Mouse (Mus musculus) MEL (cell line): ENCODE measurements around the gene Tssk4. TPM values are rescaled to one million over a fixed set of nuclear protein-coding genes. Genes with fewer than 3 reads are reported as not detected.
A peak's percentile ranks its signal among the peaks of the same experiment; 100 is the strongest.

Experiments
- DNase-seq: peaks from one replicate; pipeline ENCODE4 v3.0.0; 2011; ENCODE audit warnings: low read depth, low spot score
- H3K27ac ChIP-seq: 2 replicates; pipeline ENCODE4 v1.5.1; 2012; ENCODE audit warnings: low read depth, mild to moderate bottlenecking, control low read depth, low read length, moderate library complexity; ENCODE audit not compliant: control insufficient read depth
- H3K27me3 ChIP-seq, 2 experiments: fragments of 150-350 bp in 1 of 2; sonication (generic) in 1 of 2; 2 replicates each; pipeline ENCODE4 v1.6.1; 2012; ENCODE audit warnings: low read length in 2 of 2, mild to moderate bottlenecking in 2 of 2, improper control_type of control experiment in 1 of 2, moderate library complexity in 1 of 2; ENCODE audit not compliant: insufficient read depth in 2 of 2, control insufficient read depth in 1 of 2
- H3K36me3 ChIP-seq, 2 experiments: 2 replicates each; pipeline ENCODE4 v1.6.1; 2012 to 2014; ENCODE audit warnings: low read length in 2 of 2, improper control_type of control experiment in 1 of 2, inconsistent platforms in 1 of 2, mild to moderate bottlenecking in 1 of 2; ENCODE audit not compliant: insufficient read depth in 2 of 2, control insufficient read depth in 1 of 2
- H3K4me1 ChIP-seq, 2 experiments: fragments of 150-350 bp in 1 of 2; sonication (generic) in 1 of 2; 2 replicates each; pipeline ENCODE4 v1.6.1; 2012; ENCODE audit warnings: low read length in 2 of 2, improper control_type of control experiment in 1 of 2, mild to moderate bottlenecking in 1 of 2; ENCODE audit not compliant: insufficient read depth in 2 of 2, control insufficient read depth in 1 of 2
- H3K4me3 ChIP-seq, 2 experiments: fragments of 150-350 bp in 1 of 2; sonication (generic) in 1 of 2; 2 replicates each; pipeline ENCODE4 v1.5.1; 2012; ENCODE audit warnings: low read depth in 2 of 2, low read length in 2 of 2, mild to moderate bottlenecking in 2 of 2, moderate library complexity in 2 of 2, control low read depth in 1 of 2, improper control_type of control experiment in 1 of 2; ENCODE audit not compliant: control insufficient read depth in 1 of 2, insufficient read depth in 1 of 2
- H3K79me2 ChIP-seq: 2 replicates; pipeline ENCODE4 v1.6.1; 2012; ENCODE audit warnings: mild to moderate bottlenecking, low read length, moderate library complexity; ENCODE audit not compliant: control insufficient read depth, poor library complexity, insufficient read depth
- H3K9ac ChIP-seq: 2 replicates; pipeline ENCODE4 v1.6.1; 2012; ENCODE audit warnings: low read depth, mild to moderate bottlenecking, control low read depth, low read length, moderate library complexity; ENCODE audit not compliant: control insufficient read depth, poor library complexity, severe bottlenecking
- H3K9me3 ChIP-seq: fragments of 150-350 bp; sonication (generic); replicated peaks from 2 replicates; pipeline ENCODE4 v1.6.1; 2012; ENCODE audit warnings: mild to moderate bottlenecking, low read length, improper control_type of control experiment, moderate library complexity; ENCODE audit not compliant: insufficient read depth
- CHD1 ChIP-seq: IDR thresholded peaks from 2 replicates; pipeline ENCODE4 v1.6.1; 2012; ENCODE audit warnings: low read depth, mild to moderate bottlenecking, inconsistent platforms, low read length, improper control_type of control experiment
- CHD2 ChIP-seq: IDR thresholded peaks from 2 replicates; pipeline ENCODE4 v1.6.1; 2011; ENCODE audit warnings: low read length, improper control_type of control experiment
- EP300 ChIP-seq, 2 experiments: IDR thresholded peaks; 2 replicates each; pipeline ENCODE4 v1.6.1; 2011; ENCODE audit warnings: improper control_type of control experiment in 2 of 2, low read length in 2 of 2, low read depth in 1 of 2, mild to moderate bottlenecking in 1 of 2
- GABPA ChIP-seq: IDR thresholded peaks from 2 replicates; pipeline ENCODE4 v1.6.1; 2012; ENCODE audit warnings: low read depth, mild to moderate bottlenecking, inconsistent platforms, low read length, improper control_type of control experiment, moderate library complexity
- HCFC1 ChIP-seq: IDR thresholded peaks from 2 replicates; pipeline ENCODE4 v1.6.1; 2012; ENCODE audit warnings: low read depth, mild to moderate bottlenecking, inconsistent platforms, low read length, improper control_type of control experiment, moderate library complexity
- KAT2A ChIP-seq: conservative IDR thresholded peaks from 2 replicates; pipeline ENCODE4 v1.6.1; 2012; ENCODE audit warnings: low read depth, low read length, improper control_type of control experiment, inconsistent platforms
- MAFK ChIP-seq: IDR thresholded peaks from 2 replicates; pipeline ENCODE4 v1.6.1; 2011; ENCODE audit warnings: low read depth, mild to moderate bottlenecking, low read length, improper control_type of control experiment, borderline replicate concordance
- MAZ ChIP-seq: IDR thresholded peaks from 2 replicates; pipeline ENCODE4 v1.6.1; 2012; ENCODE audit warnings: low read depth, mild to moderate bottlenecking, inconsistent platforms, low read length, improper control_type of control experiment
- MXI1 ChIP-seq: IDR thresholded peaks from 2 replicates; pipeline ENCODE4 v1.6.1; 2011; ENCODE audit warnings: mild to moderate bottlenecking, low read depth, low read length, improper control_type of control experiment
- POLR2AphosphoS2 ChIP-seq: IDR thresholded peaks from 2 replicates; pipeline ENCODE4 v1.6.1; 2011; ENCODE audit warnings: low read length, improper control_type of control experiment
- POLR2AphosphoS5 ChIP-seq: IDR thresholded peaks from 2 replicates; pipeline ENCODE4 v1.6.1; 2012; ENCODE audit warnings: low read depth, borderline replicate concordance, mild to moderate bottlenecking, inconsistent platforms, low read length, moderate library complexity, mixed read lengths
- RAD21 ChIP-seq: IDR thresholded peaks from 2 replicates; pipeline ENCODE4 v1.6.1; 2011; ENCODE audit warnings: mild to moderate bottlenecking, low read depth, low read length, improper control_type of control experiment
- RCOR1 ChIP-seq: IDR thresholded peaks from 2 replicates; pipeline ENCODE4 v1.6.1; 2012; ENCODE audit warnings: low read depth, mild to moderate bottlenecking, inconsistent platforms, low read length, improper control_type of control experiment
- SIN3A ChIP-seq: IDR thresholded peaks from 2 replicates; pipeline ENCODE4 v1.6.1; 2012; ENCODE audit warnings: low read length, improper control_type of control experiment, inconsistent platforms
- USF1 ChIP-seq: IDR thresholded peaks from 2 replicates; pipeline ENCODE4 v1.6.1; 2014; ENCODE audit warnings: low read depth, mild to moderate bottlenecking, inconsistent platforms, low read length, improper control_type of control experiment, moderate library complexity
- USF2 ChIP-seq, 2 experiments: IDR thresholded peaks; 2 replicates each; pipeline ENCODE4 v1.6.1; 2011 to 2012; ENCODE audit warnings: improper control_type of control experiment in 2 of 2, low read length in 2 of 2, borderline replicate concordance in 1 of 2, inconsistent platforms in 1 of 2, low read depth in 1 of 2, mild to moderate bottlenecking in 1 of 2; ENCODE audit not compliant: insufficient read depth in 1 of 2
- ZKSCAN1 ChIP-seq: IDR thresholded peaks from 2 replicates; pipeline ENCODE4 v1.6.1; 2012; ENCODE audit warnings: low read depth, mild to moderate bottlenecking, inconsistent platforms, low read length, improper control_type of control experiment, moderate library complexity
- ZMIZ1 ChIP-seq: IDR thresholded peaks from 2 replicates; pipeline ENCODE4 v1.6.1; 2012; ENCODE audit warnings: low read depth, mild to moderate bottlenecking, inconsistent platforms, low read length, improper control_type of control experiment, moderate library complexity
- polyA plus RNA-seq, 2 experiments: library from polyadenylated mRNA; stranded (reverse) in 1 of 2; unstranded in 1 of 2; fragments of >175 nt in 1 of 2; fragments of >200 nt in 1 of 2; gene quantifications; 2 replicates each; pipeline versions ENCODE4 v1.2.1 to v1.2.4; 2012; ENCODE audit warnings: low replicate concordance in 2 of 2, low read depth in 1 of 2; ENCODE audit not compliant: insufficient read length in 2 of 2, insufficient read depth in 1 of 2, missing spikeins in 1 of 2
- total RNA-seq: library from RNA; depleted of rRNA; stranded (reverse); fragments of 300-350 nt; gene quantifications from 2 replicates; pipeline ENCODE4 v1.2.3, GENCODE M21; 2012

Gene Tssk4
- total and polyA plus RNA-seq, 3 experiments = 0.08 to 0.40 TPM; not detected in 1

DNA sequence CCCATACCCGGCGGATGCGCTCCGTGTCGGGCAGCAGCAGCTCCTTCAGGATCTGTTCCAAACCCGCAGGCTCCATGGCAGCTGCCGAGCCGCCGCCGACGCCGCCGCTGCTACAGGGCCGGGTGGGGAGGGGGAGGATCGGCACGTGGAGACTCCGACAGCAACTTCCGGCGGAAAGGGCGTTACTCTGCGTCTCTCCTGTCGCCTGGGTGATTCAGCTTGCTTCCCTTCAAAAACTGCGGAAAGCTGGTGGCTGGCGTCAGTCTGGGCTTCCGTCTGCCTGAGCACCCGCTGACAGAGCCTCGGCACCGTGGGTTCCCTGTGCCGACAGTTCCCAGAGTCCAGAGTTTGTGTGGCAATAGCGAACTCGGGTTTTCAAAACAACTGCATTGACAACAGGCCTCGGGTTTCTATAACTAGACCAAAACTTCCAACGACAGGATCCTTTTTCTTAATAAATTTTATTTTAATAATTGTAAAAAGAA, 14.4 kb upstream of the Tssk4 start, which contains the start of gene Ipo4 (continued):
- TF ChIP-seq POLR2AphosphoS2 = peak; percentile 60; the same call in 1 of the 2 replicates

DNA sequence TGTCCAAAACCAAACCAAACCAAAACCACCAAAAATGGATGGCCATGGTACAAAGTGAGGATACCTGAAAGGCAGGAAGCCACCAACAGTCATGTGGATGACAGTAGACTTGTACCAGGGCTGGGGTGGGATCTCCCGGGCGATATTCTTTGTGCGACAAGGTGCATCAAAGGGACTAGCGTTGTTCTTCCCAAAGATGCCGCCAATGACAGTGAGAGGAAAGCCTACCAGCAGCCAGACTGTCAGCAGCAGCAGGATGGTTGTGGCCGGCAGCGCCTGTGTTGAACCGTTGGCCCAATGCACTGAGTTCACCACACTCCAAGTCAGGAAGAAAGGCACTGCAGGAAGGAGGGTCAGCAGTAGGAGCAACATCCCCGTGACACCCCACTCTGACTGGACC, 12.2 kb upstream of the Tssk4 start, which contains the start of gene Gm49378:
Gene Gm49378 (minus strand): TSS at position 101 of the 400 bp plus-strand sequence.
- Histone ChIP-seq H3K9ac (no peak within 1 kb of the TSS), H3K36me3 (peaks cover 4 to 9% of the 10 kb centered on the region in 2 experiments), H3K79me2 (peaks cover 30% of the 10 kb centered on the region)
- TF ChIP-seq EP300 (IDR thresholded peaks at IDR 0.05; ENCODE audit: low read depth in 1 of 2, low read length in 2 of 2) = no peak
- TF ChIP-seq MAFK = no peak
- no peak for TF ChIP-seq POLR2AphosphoS5
- no peak for TF ChIP-seq HCFC1
- no peak for TF ChIP-seq ZKSCAN1
- no peak for TF ChIP-seq ZMIZ1
- no peak for TF ChIP-seq USF2 (IDR thresholded peaks at IDR 0.05; ENCODE audit: borderline replicate concordance in 1 of 2, insufficient read depth in 1 of 2, low read depth in 1 of 2, low read length in 2 of 2)
- TF ChIP-seq CHD2 = no peak
- no peak for TF ChIP-seq MXI1
- no peak for TF ChIP-seq KAT2A
- no peak for TF ChIP-seq CHD1
- no peak for TF ChIP-seq RAD21
- no peak for TF ChIP-seq GABPA
- no peak for TF ChIP-seq USF1
- TF ChIP-seq, all 39 proteins: peak for 0
- H3K27me3 ChIP-seq = no peaks in the 10 kb centered on the region
- H3K27ac ChIP-seq = no peak within 1 kb of the TSS
- DNase-seq = no peak
- H3K4me3 ChIP-seq = no peak within 1 kb of the TSS
- no peaks in the 10 kb centered on the region for H3K9me3 ChIP-seq
- H3K4me1 ChIP-seq = peaks cover 0 to 6% of the 10 kb centered on the region in 2 experiments; a peak in 2 of 4 replicates

DNA sequence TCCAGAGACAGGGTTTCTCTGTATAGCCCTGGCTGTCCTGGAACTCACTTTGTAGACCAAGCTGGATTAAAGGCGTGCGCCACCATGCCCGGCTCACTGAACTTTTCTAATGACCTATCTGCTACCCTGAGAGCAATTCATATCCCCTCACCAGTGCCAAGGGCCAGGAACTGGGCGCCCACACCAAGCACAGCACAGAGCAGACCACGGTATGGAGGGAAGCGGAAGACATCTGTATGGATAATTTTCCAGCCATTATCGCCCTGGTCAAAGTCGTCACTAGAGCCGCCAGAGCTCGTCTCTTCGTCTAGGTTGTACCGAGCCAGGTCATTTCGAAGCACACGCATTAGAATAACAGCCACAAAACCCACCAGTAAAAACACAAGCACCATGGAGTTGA, 9.2 kb upstream of the Tssk4 start:
- Histone ChIP-seq H3K4me1 (peaks cover 0 to 14% of the 10 kb centered on the region in 2 experiments; a peak in 2 of 4 replicates), H3K79me2 (peaks cover 42% of the 10 kb centered on the region), H3K27me3 (no peaks in the 10 kb centered on the region), H3K4me3 (no peak overlapping the region), H3K36me3 (peaks cover 4 to 17% of the 10 kb centered on the region in 2 experiments), H3K9me3 (no peaks in the 10 kb centered on the region), H3K9ac (no peak overlapping the region), H3K27ac (no peak overlapping the region)
- DNase-seq = no peak
- TF ChIP-seq USF2 (IDR thresholded peaks at IDR 0.05; ENCODE audit: borderline replicate concordance in 1 of 2, insufficient read depth in 1 of 2, low read depth in 1 of 2, low read length in 2 of 2) (no peak), HCFC1 (no peak), RCOR1 (no peak), SIN3A (no peak), MAZ (no peak), RAD21 (no peak)
